Mouse (Mus musculus) liver, postnatal 0 days (tissue): Measurements from ENCODE around the gene Baiap2l2.

Experiments used
- CTCF ChIP-seq: sonication (generic); IDR thresholded peaks from 2 replicates; pipeline ENCODE4 v1.5.1; 2016; ENCODE audit warnings: antibody characterized with exemption, low read depth
- EP300 ChIP-seq: IDR thresholded peaks from 2 replicates; pipeline ENCODE4 v1.6.1; 2016; ENCODE audit warnings: antibody characterized with exemption, low read depth, mild to moderate bottlenecking

GRCm38 (mm10) chr15:79251168-79251567, 34.2 kb downstream of the Baiap2l2 start:
- TF ChIP-seq EP300 (no peak), CTCF (no peak)
